Mouse (Mus musculus) hindbrain, embryonic 15.5 days (tissue): ENCODE results near the gene Adamts17. TPM values are rescaled to one million over a fixed set of nuclear protein-coding genes. Genes with fewer than 3 reads are reported as not detected.

Experiments used
- ATAC-seq: fragments of 200-750 bp; cut with Nextera tagmentation; 2 replicates; pipeline ENCODE4 v1.8.0; 2017; ENCODE audit warnings: low read depth, moderate number of reproducible peaks, moderate TSS enrichment; ENCODE audit not compliant: low FRiP score
- H3K27ac ChIP-seq: fragments of 300-500 bp; sonication (generic); replicated peaks from 2 replicates; pipeline ENCODE4 v1.5.1; 2015; ENCODE audit warnings: mild to moderate bottlenecking, inconsistent platforms
- H3K27me3 ChIP-seq: fragments of 300-500 bp; sonication (generic); 2 replicates; pipeline ENCODE4 v1.6.1; 2015; ENCODE audit warnings: control low read depth, inconsistent platforms
- H3K36me3 ChIP-seq: fragments of 300-500 bp; sonication (generic); 2 replicates; pipeline ENCODE4 v1.6.1; 2015; ENCODE audit warnings: control low read depth, inconsistent platforms
- H3K4me1 ChIP-seq: fragments of 300-500 bp; sonication (generic); replicated peaks from 2 replicates; pipeline ENCODE4 v1.6.1; 2015; ENCODE audit warnings: control low read depth, inconsistent platforms
- H3K4me2 ChIP-seq: fragments of 300-500 bp; sonication (generic); 2 replicates; pipeline ENCODE4 v1.6.1; 2015; ENCODE audit warnings: moderate library complexity, mild to moderate bottlenecking, inconsistent platforms
- H3K4me3 ChIP-seq: fragments of 300-500 bp; sonication (generic); 2 replicates; pipeline ENCODE4 v1.5.1; 2015; ENCODE audit warnings: mild to moderate bottlenecking, inconsistent platforms
- H3K9ac ChIP-seq: fragments of 300-500 bp; sonication (generic); 2 replicates; pipeline ENCODE4 v1.6.1; 2015; ENCODE audit warnings: inconsistent platforms
- H3K9me3 ChIP-seq: fragments of 300-500 bp; sonication (generic); 2 replicates; pipeline ENCODE4 v1.6.1; 2016; ENCODE audit warnings: control low read depth, inconsistent platforms
- WGBS: fragments of 180-500 bp; shearing (Covaris S2); methylation state at CpG from one replicate; pipeline ENCODE4 v1.1.7; 2015; 5-methylcytosine and 5-hydroxymethylcytosine counted together
- polyA plus RNA-seq: library from polyadenylated mRNA; unstranded; fragments of >200 nt; fragmentation: Nextera tagmentation; extraction: Ambion mirVana; gene quantifications from 2 replicates; pipeline ENCODE4 v1.2.1, GENCODE M21; 2015

Gene Adamts17
- polyA plus RNA-seq, 1 experiment from 2014 or later: 3.5 TPM

- whole genome bisulfite sequencing: 78% methylated on average over 4 of the region's 4 CpGs
- no peak for ATAC-seq
- H3K4me2 ChIP-seq: no peak overlapping the region
- H3K27me3 ChIP-seq: no peaks in the 10 kb centered on the region
- no peak overlapping the region for H3K4me3 ChIP-seq
- no peak overlapping the region for H3K27ac ChIP-seq
- no peaks in the 10 kb centered on the region for H3K9me3 ChIP-seq
- H3K9ac ChIP-seq: no peak overlapping the region
- no peaks in the 10 kb centered on the region for H3K4me1 ChIP-seq
- H3K36me3 ChIP-seq: no peaks in the 10 kb centered on the region
These were observed 198.4 kb downstream of the Adamts17 start for GRCm38 (mm10) chr7:67037726-67038520.

DNA sequence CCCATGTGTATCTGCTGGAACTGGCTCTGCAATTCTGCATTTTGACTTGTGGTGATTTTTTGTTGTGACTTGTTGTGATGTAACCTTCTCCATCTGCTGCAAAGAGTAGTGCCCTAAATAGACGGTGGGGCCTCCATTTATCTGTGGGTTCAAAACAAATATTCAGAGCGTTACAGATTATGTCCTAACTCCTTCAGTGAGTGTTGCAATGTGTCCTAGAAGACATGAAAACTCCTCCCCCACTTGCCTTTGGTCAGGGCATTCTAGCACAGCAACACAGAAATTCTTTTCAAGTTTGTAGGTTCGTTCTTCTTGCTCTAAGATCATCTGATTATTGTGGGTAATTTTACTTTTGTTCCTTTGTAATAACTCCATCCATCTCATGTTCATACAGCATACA lies 199.6 kb downstream of the Adamts17 start:
- no peak overlapping the region for H3K4me2 ChIP-seq

GRCm38 (mm10) chr7:67039861-67040260 lies 200.3 kb downstream of the Adamts17 start:
- ATAC-seq: no peak
- 73% methylated on average over 8 of the region's 8 CpGs for WGBS
- H3K4me1 ChIP-seq: no peaks in the 10 kb centered on the region
- no peak overlapping the region for H3K4me3 ChIP-seq
- H3K27ac ChIP-seq: no peak overlapping the region
- H3K9me3 ChIP-seq: no peaks in the 10 kb centered on the region
- H3K27me3 ChIP-seq: no peaks in the 10 kb centered on the region
- no peak overlapping the region for H3K9ac ChIP-seq
- H3K36me3 ChIP-seq: no peaks in the 10 kb centered on the region
- H3K4me2 ChIP-seq: no peak overlapping the region

More for the DNA sequence above, 199.6 kb downstream of the Adamts17 start:
- no peak overlapping the region for H3K27ac ChIP-seq
- H3K4me1 ChIP-seq: no peaks in the 10 kb centered on the region
- no peak for ATAC-seq
- H3K36me3 ChIP-seq: no peaks in the 10 kb centered on the region
- no peak overlapping the region for H3K4me3 ChIP-seq
- no peak overlapping the region for H3K9ac ChIP-seq
- WGBS: 86% methylated on average over 3 of the region's 3 CpGs
- H3K27me3 ChIP-seq: no peaks in the 10 kb centered on the region
- H3K9me3 ChIP-seq: no peaks in the 10 kb centered on the region

GRCm38 (mm10) chr7:67041685-67042084 lies 202.2 kb downstream of the Adamts17 start:
- Histone ChIP-seq H3K9ac (no peak overlapping the region), H3K4me2 (no peak overlapping the region), H3K27me3 (no peaks in the 10 kb centered on the region), H3K4me1 (no peaks in the 10 kb centered on the region), H3K36me3 (no peaks in the 10 kb centered on the region), H3K4me3 (no peak overlapping the region), H3K9me3 (no peaks in the 10 kb centered on the region), H3K27ac (no peak overlapping the region)
- WGBS: 88% methylated on average over 3 of the region's 3 CpGs
- no peak for ATAC-seq

DNA sequence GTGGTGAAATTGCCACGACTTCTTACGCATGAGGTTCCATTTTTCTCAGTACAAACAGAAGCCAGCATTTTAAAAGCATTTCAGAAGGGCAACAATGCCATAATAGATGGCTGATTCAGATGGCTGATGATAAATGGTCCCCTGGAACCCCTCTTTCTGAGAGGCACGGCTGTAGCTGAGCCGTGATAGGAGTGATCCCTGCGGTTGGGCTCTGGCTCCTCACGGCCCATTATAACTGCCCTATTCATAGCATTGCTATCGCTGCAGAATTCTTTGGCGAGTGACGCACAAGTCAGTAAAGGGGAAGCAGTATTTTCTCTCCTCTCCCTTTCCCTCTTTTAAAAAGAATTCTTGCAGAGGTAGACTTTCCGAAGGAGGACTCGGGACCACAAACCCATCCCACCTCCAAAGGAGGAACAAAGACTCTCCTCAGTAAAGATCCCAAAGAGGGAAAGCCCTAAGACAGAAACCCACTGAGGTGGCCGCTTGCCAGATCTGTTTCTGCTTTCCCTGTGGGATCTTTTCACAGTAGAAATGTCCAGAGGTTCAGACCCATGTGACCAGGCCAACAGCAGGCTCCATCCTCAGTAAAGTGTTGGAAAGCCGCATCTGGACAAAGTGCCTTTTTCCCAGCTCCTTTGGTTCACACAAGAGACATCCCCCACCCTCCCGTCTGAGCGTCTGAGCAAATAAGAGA lies 204.7 kb downstream of the Adamts17 start:
- 74% methylated on average over 15 of the region's 15 CpGs for WGBS
- Histone ChIP-seq H3K4me3 (no peak overlapping the region), H3K4me2 (no peak overlapping the region), H3K36me3 (no peaks in the 10 kb centered on the region), H3K27ac (no peak overlapping the region), H3K9me3 (no peaks in the 10 kb centered on the region), H3K27me3 (no peaks in the 10 kb centered on the region), H3K9ac (no peak overlapping the region), H3K4me1 (no peaks in the 10 kb centered on the region)
- no peak for ATAC-seq

DNA sequence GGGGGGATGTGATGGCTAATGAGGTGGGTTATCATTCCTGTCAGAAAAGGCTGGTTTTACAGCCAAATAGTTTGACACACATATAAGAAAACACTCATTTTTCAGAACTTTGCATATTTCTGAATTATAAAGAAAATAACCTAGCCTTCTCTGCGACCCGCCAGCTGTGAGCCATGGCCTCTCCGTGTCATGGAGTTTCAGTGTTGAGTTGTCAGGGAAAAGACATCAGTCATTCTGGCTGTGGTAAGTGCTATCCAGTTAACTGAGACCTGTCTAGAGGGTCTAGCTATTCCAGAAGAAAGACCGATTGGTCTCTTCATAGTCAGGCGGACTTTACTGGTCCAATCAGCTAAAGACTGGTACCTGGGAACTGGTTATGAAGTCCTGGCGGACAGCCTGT lies 205.7 kb downstream of the Adamts17 start:
- Histone ChIP-seq H3K9ac (no peak overlapping the region), H3K27me3 (no peaks in the 10 kb centered on the region), H3K4me1 (no peaks in the 10 kb centered on the region), H3K9me3 (no peaks in the 10 kb centered on the region), H3K4me3 (no peak overlapping the region), H3K36me3 (no peaks in the 10 kb centered on the region), H3K27ac (no peak overlapping the region), H3K4me2 (no peak overlapping the region)
- WGBS: 95% methylated on average over 6 of the region's 6 CpGs
- ATAC-seq: no peak

GRCm38 (mm10) chr7:67049206-67049605 lies 209.7 kb downstream of the Adamts17 start:
- WGBS: 93% methylated on average over 2 of the region's 2 CpGs
- Histone ChIP-seq H3K4me3 (no peak overlapping the region), H3K27ac (no peak overlapping the region)

DNA sequence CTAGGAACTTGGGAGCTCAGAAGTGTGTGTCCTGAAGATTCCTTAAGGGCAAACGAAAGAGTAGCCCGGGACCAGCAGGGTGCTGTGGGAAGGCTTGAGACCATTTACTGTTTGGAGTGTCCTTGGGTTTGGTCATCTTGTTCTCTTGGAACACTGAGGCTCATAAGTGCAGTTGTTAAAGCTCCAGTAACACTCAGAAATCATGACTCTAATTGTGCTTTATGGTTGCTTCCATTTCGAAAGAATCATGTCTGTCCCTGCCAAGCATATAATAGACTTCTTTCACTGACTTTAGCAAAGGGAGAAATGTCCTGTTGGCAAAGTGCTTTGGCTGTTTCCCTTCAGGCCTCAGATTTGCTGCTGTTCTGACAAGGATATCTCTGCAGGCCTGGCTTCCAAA lies 210.9 kb downstream of the Adamts17 start:
- Histone ChIP-seq H3K9me3 (no peaks in the 10 kb centered on the region), H3K4me1 (no peaks in the 10 kb centered on the region), H3K27ac (no peak overlapping the region), H3K9ac (no peak overlapping the region), H3K4me3 (no peak overlapping the region), H3K4me2 (no peak overlapping the region), H3K27me3 (no peaks in the 10 kb centered on the region), H3K36me3 (no peaks in the 10 kb centered on the region)
- WGBS: 95% methylated on average over 3 of the region's 3 CpGs
- ATAC-seq: no peak

More at GRCm38 (mm10) chr7:67049206-67049605, 209.7 kb downstream of the Adamts17 start:
- H3K4me1 ChIP-seq: no peaks in the 10 kb centered on the region
- H3K36me3 ChIP-seq: no peaks in the 10 kb centered on the region
- H3K9me3 ChIP-seq: no peaks in the 10 kb centered on the region
- H3K9ac ChIP-seq: no peak overlapping the region
- no peak overlapping the region for H3K4me2 ChIP-seq
- no peak for ATAC-seq
- H3K27me3 ChIP-seq: no peaks in the 10 kb centered on the region

- Histone ChIP-seq H3K4me3 (no peak overlapping the region), H3K36me3 (no peaks in the 10 kb centered on the region), H3K27ac (no peak overlapping the region), H3K4me1 (no peaks in the 10 kb centered on the region), H3K9me3 (no peaks in the 10 kb centered on the region), H3K4me2 (no peak overlapping the region), H3K27me3 (no peaks in the 10 kb centered on the region), H3K9ac (no peak overlapping the region)
- WGBS: 82% methylated on average over 7 of the region's 7 CpGs
- ATAC-seq: no peak
These were observed 211.7 kb downstream of the Adamts17 start for GRCm38 (mm10) chr7:67051089-67051718.

GRCm38 (mm10) chr7:67054876-67055275 lies 215.3 kb downstream of the Adamts17 start:
- ATAC-seq: no peak
- Histone ChIP-seq H3K36me3 (no peaks in the 10 kb centered on the region), H3K27me3 (no peaks in the 10 kb centered on the region), H3K4me3 (no peak overlapping the region), H3K27ac (no peak overlapping the region), H3K9me3 (no peaks in the 10 kb centered on the region), H3K4me1 (no peaks in the 10 kb centered on the region), H3K9ac (no peak overlapping the region), H3K4me2 (no peak overlapping the region)
- WGBS: 98% methylated on average over 3 of the region's 3 CpGs

GRCm38 (mm10) chr7:67055510-67055909 lies 216.0 kb downstream of the Adamts17 start:
- H3K4me3 ChIP-seq: no peak overlapping the region
- H3K4me1 ChIP-seq: no peaks in the 10 kb centered on the region
- no peak overlapping the region for H3K4me2 ChIP-seq
- H3K9me3 ChIP-seq: no peaks in the 10 kb centered on the region
- WGBS: 66% methylated on average over 3 of the region's 3 CpGs
- H3K9ac ChIP-seq: no peak overlapping the region
- no peak overlapping the region for H3K27ac ChIP-seq
- ATAC-seq: peak; percentile 54; the same call in 1 of the 2 replicates
- no peaks in the 10 kb centered on the region for H3K27me3 ChIP-seq
- no peaks in the 10 kb centered on the region for H3K36me3 ChIP-seq

- no peaks in the 10 kb centered on the region for H3K36me3 ChIP-seq
- H3K27ac ChIP-seq: no peak overlapping the region
- WGBS: 84% methylated on average over 9 of the region's 9 CpGs
- H3K9ac ChIP-seq: no peak overlapping the region
- H3K9me3 ChIP-seq: no peaks in the 10 kb centered on the region
- no peak overlapping the region for H3K4me3 ChIP-seq
- H3K27me3 ChIP-seq: no peaks in the 10 kb centered on the region
- no peaks in the 10 kb centered on the region for H3K4me1 ChIP-seq
- no peak for ATAC-seq
- H3K4me2 ChIP-seq: no peak overlapping the region
These were observed 222.2 kb downstream of the Adamts17 start for GRCm38 (mm10) chr7:67061756-67062155.
